Mouse (Mus musculus) lung, embryonic 16.5 days (tissue): ENCODE measurements around the gene Nup153. TPM values are rescaled to one million over a fixed set of nuclear protein-coding genes. Genes with fewer than 3 reads are reported as not detected.

Experiments used
- ATAC-seq: fragments of 200-750 bp; cut with Nextera tagmentation; 2 replicates; pipeline ENCODE4 v1.8.0; 2017; ENCODE audit warnings: low read depth, mild to moderate bottlenecking, moderate library complexity
- H3K27ac ChIP-seq: fragments of 300-500 bp; sonication (generic); 2 replicates; pipeline ENCODE4 v1.5.1; 2014; ENCODE audit warnings: mild to moderate bottlenecking, control low read depth, low read length
- H3K27me3 ChIP-seq: fragments of 300-500 bp; sonication (generic); 2 replicates; pipeline ENCODE4 v1.6.1; 2014; ENCODE audit warnings: low read depth, low read length, mixed read lengths; ENCODE audit not compliant: control insufficient read depth, insufficient read depth
- H3K36me3 ChIP-seq: fragments of 300-500 bp; sonication (generic); 2 replicates; pipeline ENCODE4 v1.6.1; 2014; ENCODE audit warnings: low read length; ENCODE audit not compliant: control insufficient read depth, insufficient read depth
- H3K4me1 ChIP-seq: fragments of 300-500 bp; sonication (generic); replicated peaks from 2 replicates; pipeline ENCODE4 v1.6.1; 2014; ENCODE audit warnings: low read length, mixed read lengths; ENCODE audit not compliant: control insufficient read depth, insufficient read depth
- H3K4me2 ChIP-seq: fragments of 300-500 bp; sonication (generic); 2 replicates; pipeline ENCODE4 v1.6.1; 2014; ENCODE audit warnings: low read depth, low read length, control low read depth
- H3K4me3 ChIP-seq: fragments of 300-500 bp; sonication (generic); 2 replicates; pipeline ENCODE4 v1.5.1; 2014; ENCODE audit warnings: mild to moderate bottlenecking, low read length, control low read depth
- H3K9ac ChIP-seq: fragments of 300-500 bp; sonication (generic); 2 replicates; pipeline ENCODE4 v1.6.1; 2014; ENCODE audit warnings: low read length, control low read depth
- H3K9me3 ChIP-seq: fragments of 300-500 bp; sonication (generic); 2 replicates; pipeline ENCODE4 v1.6.1; 2016; ENCODE audit warnings: low read length; ENCODE audit not compliant: control insufficient read depth
- WGBS: fragments of 180-500 bp; shearing (Covaris S2); extraction: QIAGEN DNeasy Blood & Tissue Kit; methylation state at CpG from one replicate; pipeline ENCODE4 v1.1.7; 2014; 5-methylcytosine and 5-hydroxymethylcytosine counted together
- polyA plus RNA-seq: library from polyadenylated mRNA; unstranded; fragments of >200 nt; fragmentation: Nextera tagmentation; extraction: Ambion mirVana; gene quantifications from 2 replicates; pipeline ENCODE4 v1.2.1, GENCODE M21; 2015

Gene Nup153
- polyA plus RNA-seq, 1 experiment from 2014 or later = 20.6 TPM

DNA sequence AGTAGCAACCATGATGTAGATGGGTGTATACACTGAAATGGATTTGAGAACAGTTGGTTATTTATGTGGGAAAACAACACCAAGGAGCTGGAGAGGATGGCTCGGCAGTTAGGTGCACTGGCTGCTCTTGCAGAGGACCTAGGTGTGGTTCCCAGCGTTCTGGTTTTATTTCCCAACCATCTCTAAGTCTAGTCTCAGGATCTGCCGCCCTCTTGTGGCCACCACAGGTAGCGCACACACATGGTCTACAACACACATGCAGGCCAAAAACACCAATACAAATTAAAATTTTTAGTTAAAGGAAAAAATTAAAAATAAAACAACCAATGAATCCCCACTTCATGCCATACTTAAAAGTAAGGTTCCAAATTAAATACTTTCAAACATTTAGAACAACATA lies 85.4 kb downstream of the Nup153 start:
- no peak overlapping the region for H3K27ac ChIP-seq
- H3K9ac ChIP-seq = no peak overlapping the region
- no peaks in the 10 kb centered on the region for H3K27me3 ChIP-seq
- no peak overlapping the region for H3K4me3 ChIP-seq
- no peak overlapping the region for H3K4me2 ChIP-seq
- ATAC-seq = no peak
- H3K9me3 ChIP-seq = peaks cover 5% of the 10 kb centered on the region; the same call in 1 of the 2 replicates
- WGBS = 87% methylated on average over 4 of the region's 4 CpGs
- H3K36me3 ChIP-seq = 0 out of 2 replicates have a peak, but pooled peaks cover 2% of the 10 kb centered on the region
- H3K4me1 ChIP-seq = no peaks in the 10 kb centered on the region

DNA sequence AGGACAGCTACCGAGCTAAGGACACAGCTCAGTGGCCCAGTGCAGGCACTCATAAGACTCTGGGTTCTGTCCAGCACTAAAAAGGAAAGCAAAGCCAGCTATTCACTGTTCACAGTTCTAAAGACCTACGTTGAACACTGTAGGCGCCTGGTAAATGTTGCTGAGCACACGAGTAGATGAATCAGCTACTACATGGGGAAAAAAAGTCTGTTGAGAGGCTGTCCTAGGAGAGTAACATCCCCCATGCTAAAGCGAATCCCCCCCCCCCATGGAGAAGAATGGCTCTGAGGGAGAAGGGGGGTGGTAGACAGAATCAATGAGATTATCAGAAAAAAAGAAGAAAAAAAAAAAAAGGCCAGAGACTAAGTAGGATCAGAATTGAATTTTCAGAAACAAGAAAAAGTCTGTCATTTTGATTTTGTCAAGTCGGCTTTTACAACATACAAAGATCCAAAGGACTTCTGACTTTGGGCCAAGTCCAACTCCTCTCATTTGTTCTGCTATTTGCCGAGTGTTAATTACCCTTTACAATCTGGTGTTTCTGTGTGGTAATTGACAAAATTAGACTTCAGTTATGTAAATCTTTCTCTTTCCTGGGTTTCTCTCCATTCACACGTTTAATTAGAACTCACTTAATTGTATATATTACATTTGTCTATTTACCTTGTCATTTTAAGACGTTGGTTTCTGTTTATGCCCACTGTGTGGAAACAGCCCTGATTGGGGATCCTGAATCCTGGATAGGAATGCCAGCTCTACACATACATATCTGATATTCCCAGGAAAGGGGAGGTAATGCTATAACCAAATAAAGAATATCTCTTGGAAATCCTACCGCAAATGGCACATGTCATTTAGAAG lies 86.9 kb downstream of the Nup153 start:
- Histone ChIP-seq H3K4me3 (no peak overlapping the region), H3K27ac (no peak overlapping the region), H3K36me3 (0 out of 2 replicates have a peak, but pooled peaks cover 2% of the 10 kb centered on the region), H3K9ac (no peak overlapping the region), H3K4me2 (no peak overlapping the region), H3K4me1 (no peaks in the 10 kb centered on the region), H3K27me3 (no peaks in the 10 kb centered on the region), H3K9me3 (peaks cover 5% of the 10 kb centered on the region; the same call in 1 of the 2 replicates)
- no peak for ATAC-seq
- WGBS = 79% methylated on average over 10 of the region's 10 CpGs

DNA sequence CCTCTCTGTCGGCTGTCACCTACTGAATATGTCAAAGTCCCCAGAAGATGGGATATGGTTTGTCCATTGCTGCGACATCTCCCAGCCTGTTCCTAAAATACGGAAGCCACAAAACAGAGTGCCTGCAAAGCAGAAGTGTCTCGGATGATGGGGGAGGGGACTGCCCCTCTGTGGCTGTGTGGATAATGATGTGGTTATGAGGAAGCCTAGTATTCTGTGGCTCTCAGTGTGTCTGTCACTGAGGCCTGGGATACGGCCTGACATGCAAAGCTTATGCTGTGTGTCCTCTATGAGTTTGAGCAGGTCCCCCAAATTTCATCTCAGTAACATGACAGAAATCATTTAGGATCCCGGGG lies 93.6 kb downstream of the Nup153 start:
- Histone ChIP-seq H3K4me2 (no peak overlapping the region), H3K4me3 (no peak overlapping the region), H3K36me3 (no peaks in the 10 kb centered on the region), H3K27me3 (no peaks in the 10 kb centered on the region), H3K9me3 (no peaks in the 10 kb centered on the region), H3K4me1 (no peaks in the 10 kb centered on the region), H3K27ac (no peak overlapping the region), H3K9ac (no peak overlapping the region)
- WGBS = 59% methylated on average over 6 of the region's 6 CpGs
- ATAC-seq = no peak

DNA sequence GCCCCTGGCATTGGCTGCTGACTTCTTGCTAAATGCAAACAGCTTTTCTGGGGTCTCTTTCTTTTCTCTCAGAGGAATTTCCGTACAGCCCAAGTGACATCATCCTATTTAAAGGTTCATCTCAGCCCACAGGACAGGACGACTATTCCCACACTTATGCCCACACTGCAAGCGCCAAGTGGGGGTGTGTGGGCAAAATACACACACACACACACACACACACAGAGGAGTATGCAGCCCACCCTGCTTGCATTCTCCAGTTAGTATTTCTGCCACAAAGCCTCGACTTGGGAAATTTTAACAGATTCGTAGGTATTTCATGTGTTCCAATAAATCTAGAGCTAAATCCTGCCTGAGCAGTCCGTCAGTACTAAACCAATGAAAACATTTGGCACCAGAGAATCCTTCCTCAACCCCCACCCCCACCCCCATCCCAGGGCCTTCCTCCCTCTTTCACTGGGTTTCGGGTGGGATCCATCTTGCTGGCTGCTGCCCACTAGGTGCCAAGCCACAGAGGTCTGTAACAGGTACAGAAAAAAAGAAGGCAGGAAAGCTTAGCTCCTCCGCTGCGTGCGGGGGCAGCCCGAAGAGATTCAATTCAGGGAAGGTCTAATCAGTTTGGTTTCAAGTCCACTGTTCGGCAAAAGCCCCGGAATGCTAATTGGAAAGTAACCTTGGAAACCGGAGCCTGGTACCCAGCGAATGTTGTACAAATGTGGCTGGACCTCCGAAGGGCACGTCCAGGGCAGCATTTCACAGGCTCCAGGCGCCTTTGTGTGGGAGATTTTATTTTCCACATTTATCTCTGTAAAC lies 94.2 kb downstream of the Nup153 start:
- no peak for ATAC-seq
- H3K4me1 ChIP-seq = no peaks in the 10 kb centered on the region
- H3K36me3 ChIP-seq = no peaks in the 10 kb centered on the region
- H3K4me2 ChIP-seq = no peak overlapping the region
- no peak overlapping the region for H3K4me3 ChIP-seq
- no peaks in the 10 kb centered on the region for H3K27me3 ChIP-seq
- H3K9me3 ChIP-seq = no peaks in the 10 kb centered on the region
- 58% methylated on average over 18 of the region's 18 CpGs for WGBS
- no peak overlapping the region for H3K9ac ChIP-seq
- no peak overlapping the region for H3K27ac ChIP-seq

DNA sequence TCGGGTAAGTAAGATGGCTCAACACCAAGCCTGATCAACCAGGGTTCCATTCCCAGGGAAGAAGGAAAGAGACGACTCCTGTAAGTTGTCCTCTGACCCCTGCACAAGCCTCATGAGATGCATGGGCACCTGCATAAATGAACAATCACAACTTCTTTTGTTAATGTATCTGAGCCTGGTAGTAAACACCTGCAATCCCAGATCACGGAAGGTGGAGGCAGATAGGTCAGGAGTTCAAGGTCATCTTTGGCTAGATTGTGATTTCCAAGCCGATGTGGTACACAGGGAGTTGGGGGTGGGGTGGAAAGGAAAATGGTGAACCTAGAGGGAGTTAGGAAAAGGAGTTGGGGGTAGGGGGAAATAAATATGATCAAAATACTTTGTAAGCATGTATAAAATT lies 94.9 kb downstream of the Nup153 start:
- H3K9me3 ChIP-seq = no peaks in the 10 kb centered on the region
- no peaks in the 10 kb centered on the region for H3K4me1 ChIP-seq
- H3K36me3 ChIP-seq = no peaks in the 10 kb centered on the region
- no peak overlapping the region for H3K27ac ChIP-seq
- H3K4me2 ChIP-seq = no peak overlapping the region
- no peak for ATAC-seq
- WGBS = 48% methylated on average over 4 of the region's 4 CpGs
- H3K27me3 ChIP-seq = no peaks in the 10 kb centered on the region
- H3K9ac ChIP-seq = no peak overlapping the region
- H3K4me3 ChIP-seq = no peak overlapping the region

Other genes starting within 250 kb of the Nup153 start
- 9.0 and 11.8 TPM in 2 replicates for gene Cap2, start 226.1 kb downstream of the Nup153 start, polyA plus RNA-seq
- 6.7 and 7.5 TPM in 2 replicates for gene Fam8a1, start 58.4 kb downstream of the Nup153 start, polyA plus RNA-seq
- 11.7 and 12.6 TPM in 2 replicates for gene Kif13a, start 201.9 kb upstream of the Nup153 start, polyA plus RNA-seq